In the genomic region with DNA sequence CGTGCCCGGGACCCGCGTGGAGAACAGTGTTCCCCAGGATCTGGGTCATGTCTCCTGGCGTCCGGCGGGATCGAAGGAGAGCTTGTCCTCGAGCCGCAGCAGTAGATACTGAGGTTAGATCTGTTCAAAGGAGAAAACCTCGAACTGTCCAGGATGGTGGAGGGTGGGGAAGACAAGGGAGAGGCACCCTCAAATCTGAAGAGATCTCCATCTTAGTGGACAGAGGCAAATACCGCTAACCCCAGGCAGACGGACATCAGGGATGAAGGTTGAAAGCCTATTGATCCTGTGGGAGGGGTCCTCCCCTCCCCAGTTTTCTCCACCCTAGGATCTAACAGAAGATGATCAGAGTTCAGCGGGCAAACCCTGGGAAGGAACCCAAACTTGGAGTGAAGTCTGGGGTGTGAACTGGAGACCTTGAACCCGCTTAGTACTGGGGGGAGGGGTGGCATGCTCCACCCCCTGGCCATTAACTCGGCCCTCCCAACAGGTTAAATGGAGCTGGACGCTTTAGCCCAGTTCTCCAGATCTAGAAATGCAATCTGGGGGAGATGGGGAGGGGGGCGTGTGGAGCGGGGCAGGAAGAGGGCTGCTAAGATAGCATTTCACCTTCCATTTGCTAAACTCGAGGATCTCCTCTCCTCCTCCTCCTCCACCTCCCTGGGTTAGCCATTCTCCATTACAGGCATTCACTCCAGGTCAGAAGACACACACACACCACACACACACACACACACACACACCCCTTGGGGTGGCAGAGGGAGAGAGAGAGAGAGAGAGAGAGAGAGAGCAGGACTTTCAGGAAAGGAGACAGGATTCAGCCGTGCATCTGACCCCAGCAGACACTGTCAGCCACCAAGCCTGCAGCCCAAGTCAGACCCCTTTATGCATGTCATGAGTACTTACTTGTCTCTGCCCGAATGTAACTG, we compare ENCODE assay signal across 8 mouse cellular contexts. TPM values are rescaled to one million over a fixed set of nuclear protein-coding genes. Genes with fewer than 3 reads are reported as not detected.
DNase-seq lines count a peak whose midpoint lies in the region; ATAC-seq and TF ChIP-seq lines count a peak whose summit lies in the region.

No protein-coding gene starts in this region.

- H3K36me3 ChIP-seq in embryonic facial prominence, embryonic 12.5 days = peaks cover 8% of the 10 kb centered on the region; the same call in 1 of the 2 replicates
- H3K36me3 ChIP-seq in intestine, embryonic 16.5 days (ENCODE audit: control insufficient read depth, insufficient read depth, low read length) = no peaks in the 10 kb centered on the region
- H3K36me3 ChIP-seq in liver, embryonic 15.5 days (replicated peaks) = 0 out of 2 replicates have a peak, but pooled peaks cover 4% of the 10 kb centered on the region

- H3K9me3 ChIP-seq in embryonic facial prominence, embryonic 12.5 days = no peaks in the 10 kb centered on the region
- H3K9me3 ChIP-seq in intestine, embryonic 16.5 days (ENCODE audit: control insufficient read depth, low read length) = no peaks in the 10 kb centered on the region
- H3K9me3 ChIP-seq in liver, embryonic 15.5 days (replicated peaks) = no peaks in the 10 kb centered on the region

- H3K27me3 ChIP-seq in embryonic facial prominence, embryonic 12.5 days = no peaks in the 10 kb centered on the region
- H3K27me3 ChIP-seq in intestine, embryonic 16.5 days (replicated peaks; ENCODE audit: control insufficient read depth, insufficient read depth, low read length) = no peaks in the 10 kb centered on the region
- peaks cover 44% of the 10 kb centered on the region for H3K27me3 ChIP-seq in liver, embryonic 15.5 days

- H3K4me1 ChIP-seq in embryonic facial prominence, embryonic 12.5 days = peaks cover 28% of the 10 kb centered on the region
- peaks cover 20% of the 10 kb centered on the region for H3K4me1 ChIP-seq in intestine, embryonic 16.5 days (ENCODE audit: control insufficient read depth, insufficient read depth, low read length)
- H3K4me1 ChIP-seq in liver, embryonic 15.5 days (replicated peaks) = peaks cover 48% of the 10 kb centered on the region

- DNase-seq in left cerebral cortex, adult 2 months (ENCODE audit: extremely low spot score in 1 of 2, low spot score in 2 of 2) = no peak
- DNase-seq in left cerebral cortex, postnatal 10 days (ENCODE audit: extremely low spot score in 1 of 2, low spot score in 2 of 2) = no peak
- DNase-seq in urinary bladder, postnatal 36 days (ENCODE audit: low spot score in 2 of 2) = no peak
- DNase-seq in frontal cortex, postnatal 36 days (ENCODE audit: low spot score in 2 of 2) = no peak
- no peak for DNase-seq in right cerebral cortex, adult 18-20 months

- intact Hi-C loops in left cerebral cortex, adult 2 months (cut with DNase I) = loop anchor here (2.0 kb wide), 1 partner anchor 27 kb away; no protein-coding TSS in a partner anchor
- intact Hi-C loops in left cerebral cortex, postnatal 10 days (cut with DNase I) = loop anchor here (5.0 kb wide), 1 partner anchor 42 kb away; no protein-coding TSS in a partner anchor

- H3K4me2 ChIP-seq in embryonic facial prominence, embryonic 12.5 days (replicated peaks) = peak overlapping the region; percentile 90
- peak overlapping the region; percentile 97 for H3K4me2 ChIP-seq in intestine, embryonic 16.5 days (ENCODE audit: low read depth, low read length)
- peak overlapping the region; percentile 64 for H3K4me2 ChIP-seq in liver, embryonic 15.5 days

- TF ChIP-seq CTCF in left cerebral cortex, adult 2 months (IDR thresholded peaks at IDR 0.05) = no peak

- peak overlapping the region; percentile 60 for H3K4me3 ChIP-seq in left cerebral cortex, adult 2 months
- H3K4me3 ChIP-seq in embryonic facial prominence, embryonic 12.5 days = peak overlapping the region; percentile 63
- H3K4me3 ChIP-seq in intestine, embryonic 16.5 days (ENCODE audit: low read length) = peak overlapping the region; percentile 82
- peak overlapping the region; percentile 57 for H3K4me3 ChIP-seq in liver, embryonic 15.5 days (replicated peaks)

- peak overlapping the region; percentile 65 for H3K9ac ChIP-seq in embryonic facial prominence, embryonic 12.5 days
- H3K9ac ChIP-seq in intestine, embryonic 16.5 days (ENCODE audit: low read depth, low read length) = peak overlapping the region; percentile 90
- H3K9ac ChIP-seq in liver, embryonic 15.5 days = peak overlapping the region; percentile 47; the same call in 1 of the 2 replicates

- WGBS in embryonic facial prominence, embryonic 12.5 days = 5% methylated on average over 22 of the region's 22 CpGs
- WGBS in intestine, embryonic 16.5 days = 7% methylated on average over 22 of the region's 22 CpGs
- WGBS in liver, embryonic 15.5 days (ENCODE audit: insufficient replicate concordance) = 12% methylated on average over 22 of the region's 22 CpGs

- peak overlapping the region; percentile 80 for H3K27ac ChIP-seq in left cerebral cortex, adult 2 months
- H3K27ac ChIP-seq in embryonic facial prominence, embryonic 12.5 days = peak overlapping the region; percentile 23; the same call in 1 of the 2 replicates
- peak overlapping the region; percentile 97 for H3K27ac ChIP-seq in intestine, embryonic 16.5 days (ENCODE audit: low read length)
- peak overlapping the region; percentile 76 for H3K27ac ChIP-seq in liver, embryonic 15.5 days (replicated peaks)

- ATAC-seq in embryonic facial prominence, embryonic 12.5 days (ENCODE audit: insufficient number of reproducible peaks, insufficient read depth, low FRiP score, low TSS enrichment) = no peak
- ATAC-seq in intestine, embryonic 16.5 days = no peak
- no peak for ATAC-seq in liver, embryonic 15.5 days (ENCODE audit: insufficient read depth)

RNA-seq across cellular contexts. Expression of gene Sema4g, which starts 0.9 kb away (rescaled TPM):
- 10 to 100 TPM; 19.4 to 24.4 TPM for total RNA-seq in left cerebral cortex, adult 2 months (2021)
- total RNA-seq in left cerebral cortex, postnatal 10 days (2021) = 10 to 100 TPM; 59.6 to 62.9 TPM
- polyA plus RNA-seq in embryonic facial prominence, embryonic 12.5 days (2016; fragmentation: Nextera tagmentation; extraction: Ambion mirVana) = 7.0 TPM in 2 replicates
- 19.0 and 21.1 TPM in 2 replicates for polyA plus RNA-seq in intestine, embryonic 16.5 days (2015; fragmentation: Nextera tagmentation; extraction: Ambion mirVana)
- 4.4 and 5.6 TPM in 2 replicates for polyA plus RNA-seq in liver, embryonic 15.5 days (2015; fragmentation: Nextera tagmentation; extraction: Ambion mirVana)

RNA-seq across cellular contexts. Expression of gene Twnk, which starts 15.6 kb away (rescaled TPM):
- 10 to 100 TPM; 12.9 to 14.8 TPM for total RNA-seq in left cerebral cortex, adult 2 months (2021)
- total RNA-seq in left cerebral cortex, postnatal 10 days (2021) = 10 to 100 TPM; 11.7 to 12.2 TPM
- polyA plus RNA-seq in embryonic facial prominence, embryonic 12.5 days (2016; fragmentation: Nextera tagmentation; extraction: Ambion mirVana) = 28.6 and 29.1 TPM in 2 replicates
- polyA plus RNA-seq in intestine, embryonic 16.5 days (2015; fragmentation: Nextera tagmentation; extraction: Ambion mirVana) = 19.8 and 21.0 TPM in 2 replicates
- polyA plus RNA-seq in liver, embryonic 15.5 days (2015; fragmentation: Nextera tagmentation; extraction: Ambion mirVana) = 10.4 and 13.4 TPM in 2 replicates

RNA-seq across cellular contexts. Expression of gene Mrpl43, which starts 16.4 kb away (rescaled TPM):
- total RNA-seq in left cerebral cortex, adult 2 months (2021) = 10 to 100 TPM; 40.9 to 41.8 TPM
- 10 to 100 TPM; 48.1 to 50.1 TPM for total RNA-seq in left cerebral cortex, postnatal 10 days (2021)
- polyA plus RNA-seq in embryonic facial prominence, embryonic 12.5 days (2016; fragmentation: Nextera tagmentation; extraction: Ambion mirVana) = 74.5 and 75.8 TPM in 2 replicates
- polyA plus RNA-seq in intestine, embryonic 16.5 days (2015; fragmentation: Nextera tagmentation; extraction: Ambion mirVana) = 74.7 and 76.4 TPM in 2 replicates
- 27.4 and 28.8 TPM in 2 replicates for polyA plus RNA-seq in liver, embryonic 15.5 days (2015; fragmentation: Nextera tagmentation; extraction: Ambion mirVana)

RNA-seq across cellular contexts. Expression of gene Lzts2, which starts 24.4 kb away (rescaled TPM):
- total RNA-seq in left cerebral cortex, adult 2 months (2021) = 10 to 100 TPM; 36.5 to 39.1 TPM
- total RNA-seq in left cerebral cortex, postnatal 10 days (2021) = 10 to 100 TPM; 24.5 to 25.6 TPM
- 107 and 112 TPM in 2 replicates for polyA plus RNA-seq in embryonic facial prominence, embryonic 12.5 days (2016; fragmentation: Nextera tagmentation; extraction: Ambion mirVana)
- 33.6 and 34.7 TPM in 2 replicates for polyA plus RNA-seq in intestine, embryonic 16.5 days (2015; fragmentation: Nextera tagmentation; extraction: Ambion mirVana)
- polyA plus RNA-seq in liver, embryonic 15.5 days (2015; fragmentation: Nextera tagmentation; extraction: Ambion mirVana) = 6.8 and 7.7 TPM in 2 replicates

RNA-seq across cellular contexts. Expression of gene Pdzd7, which starts 55.7 kb away (rescaled TPM):
- total RNA-seq in left cerebral cortex, adult 2 months (2021) = 1 to 10 TPM; 5.2 to 6.1 TPM
- 1 to 10 TPM; 4.1 to 4.7 TPM for total RNA-seq in left cerebral cortex, postnatal 10 days (2021)
- polyA plus RNA-seq in embryonic facial prominence, embryonic 12.5 days (2016; fragmentation: Nextera tagmentation; extraction: Ambion mirVana) = 0.29 and 0.52 TPM in 2 replicates
- 0.43 and 0.49 TPM in 2 replicates for polyA plus RNA-seq in intestine, embryonic 16.5 days (2015; fragmentation: Nextera tagmentation; extraction: Ambion mirVana)
- polyA plus RNA-seq in liver, embryonic 15.5 days (2015; fragmentation: Nextera tagmentation; extraction: Ambion mirVana) = not detected in 2 replicates

Comparison
In these comparisons a context has a peak if more than half of its experiments do, and no peak if none do; other contexts are left out.
1. H3K27ac ChIP-seq: peak in every context shown above with its lines; median percentile 97 in intestine, embryonic 16.5 days; 80 in left cerebral cortex, adult 2 months; 76 in liver, embryonic 15.5 days; 23 in embryonic facial prominence, embryonic 12.5 days.